Mouse (Mus musculus): ENCODE data around the gene Snx8. TPM values are rescaled to one million over a fixed set of nuclear protein-coding genes. Genes with fewer than 3 reads are reported as not detected.
"Not testable (repeated sequence)": the region's sequence is repeated elsewhere in the genome, so short reads cannot be mapped to it uniquely, and the experiment has no call there.

The Snx8 gene
- total RNA-seq, 2 experiments from 2014 or later: 8.0 to 10.7 TPM

- no peak for DNase-seq (ENCODE audit: low spot score)
Measured at GRCm38 (mm10) chr5:140387236-140387635, 1.8 kb downstream of the Snx8 start.

GRCm38 (mm10) chr5:140384462-140384861, 4.6 kb downstream of the Snx8 start:
- DNase-seq (ENCODE audit: low spot score): no peak

GRCm38 (mm10) chr5:140383559-140383958, 5.5 kb downstream of the Snx8 start:
- DNase-seq (ENCODE audit: low spot score): no peak

DNA sequence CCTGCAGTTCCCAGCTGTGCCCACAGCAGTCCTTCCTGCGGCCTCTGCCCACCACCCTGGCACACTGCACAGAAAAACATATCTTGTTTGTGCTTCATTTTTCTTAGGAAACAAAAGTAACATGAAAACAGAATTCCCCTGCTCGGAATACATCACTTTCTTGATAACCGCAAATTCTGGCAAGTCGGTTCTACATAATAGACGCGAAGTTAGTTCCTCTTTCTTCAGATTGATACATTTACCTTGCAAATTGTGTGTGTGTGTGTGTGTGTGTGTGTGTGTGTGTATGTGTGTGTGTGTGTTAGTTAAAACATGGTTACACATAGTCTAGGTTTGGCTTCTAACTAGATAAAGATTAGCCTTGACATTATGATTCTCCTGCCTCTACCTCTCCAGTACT, 6.4 kb downstream of the Snx8 start:
- DNase-seq (ENCODE audit: low spot score): no peak

- no peak for DNase-seq (ENCODE audit: low spot score)
Measured at GRCm38 (mm10) chr5:140381156-140381555, 7.9 kb downstream of the Snx8 start.

DNA sequence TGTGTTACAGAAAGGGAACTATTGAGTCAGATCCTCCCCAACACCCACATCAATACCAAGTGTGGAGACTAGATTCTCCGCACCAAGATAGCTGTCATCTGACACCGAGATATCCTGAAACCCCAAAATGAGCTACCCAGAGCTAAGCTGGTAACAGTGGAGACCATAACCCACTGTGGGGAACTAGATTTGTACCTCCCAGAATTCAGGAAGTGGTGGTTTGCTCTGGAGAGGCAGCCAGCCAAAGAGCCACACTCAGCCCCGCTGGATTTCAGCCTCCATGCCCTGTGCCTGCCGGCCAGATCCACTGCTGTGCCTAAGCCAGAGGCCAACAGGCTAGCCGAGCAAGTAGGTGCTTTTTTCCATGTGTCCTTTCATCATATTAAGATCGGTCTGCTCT, 9.8 kb downstream of the Snx8 start:
- no peak for DNase-seq (ENCODE audit: low spot score)

- DNase-seq (ENCODE audit: low spot score): peak; percentile 20
Measured at GRCm38 (mm10) chr5:140378121-140378853, 10.8 kb downstream of the Snx8 start.

GRCm38 (mm10) chr5:140375249-140375829, 13.7 kb downstream of the Snx8 start:
- no peak for DNase-seq (ENCODE audit: low spot score)

DNA sequence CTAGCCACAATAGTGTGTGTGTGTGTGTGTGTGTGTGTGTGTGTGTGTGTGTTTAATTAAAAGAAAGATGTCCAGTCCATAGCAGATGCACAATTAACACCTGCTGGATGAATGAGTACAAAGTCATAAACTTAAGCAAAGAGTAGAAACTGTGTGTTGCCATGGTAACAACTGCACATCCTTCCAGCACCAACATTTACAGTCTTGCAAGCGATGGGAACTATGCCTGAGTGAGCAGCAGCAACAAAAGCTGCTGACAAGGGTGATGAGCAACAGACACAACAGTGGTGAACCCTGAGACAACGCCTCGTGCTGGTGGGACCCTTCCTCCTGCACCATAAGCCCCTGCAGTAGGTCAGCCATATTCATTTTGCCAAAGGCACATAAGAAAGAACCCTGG, 14.8 kb downstream of the Snx8 start:
- DNase-seq (ENCODE audit: low spot score): no peak

- no peak for DNase-seq (ENCODE audit: low spot score)
Measured at GRCm38 (mm10) chr5:140373711-140374110, 15.4 kb downstream of the Snx8 start.

- no peak for DNase-seq (ENCODE audit: low spot score)
Measured at GRCm38 (mm10) chr5:140371671-140372070, 17.4 kb downstream of the Snx8 start.

DNA sequence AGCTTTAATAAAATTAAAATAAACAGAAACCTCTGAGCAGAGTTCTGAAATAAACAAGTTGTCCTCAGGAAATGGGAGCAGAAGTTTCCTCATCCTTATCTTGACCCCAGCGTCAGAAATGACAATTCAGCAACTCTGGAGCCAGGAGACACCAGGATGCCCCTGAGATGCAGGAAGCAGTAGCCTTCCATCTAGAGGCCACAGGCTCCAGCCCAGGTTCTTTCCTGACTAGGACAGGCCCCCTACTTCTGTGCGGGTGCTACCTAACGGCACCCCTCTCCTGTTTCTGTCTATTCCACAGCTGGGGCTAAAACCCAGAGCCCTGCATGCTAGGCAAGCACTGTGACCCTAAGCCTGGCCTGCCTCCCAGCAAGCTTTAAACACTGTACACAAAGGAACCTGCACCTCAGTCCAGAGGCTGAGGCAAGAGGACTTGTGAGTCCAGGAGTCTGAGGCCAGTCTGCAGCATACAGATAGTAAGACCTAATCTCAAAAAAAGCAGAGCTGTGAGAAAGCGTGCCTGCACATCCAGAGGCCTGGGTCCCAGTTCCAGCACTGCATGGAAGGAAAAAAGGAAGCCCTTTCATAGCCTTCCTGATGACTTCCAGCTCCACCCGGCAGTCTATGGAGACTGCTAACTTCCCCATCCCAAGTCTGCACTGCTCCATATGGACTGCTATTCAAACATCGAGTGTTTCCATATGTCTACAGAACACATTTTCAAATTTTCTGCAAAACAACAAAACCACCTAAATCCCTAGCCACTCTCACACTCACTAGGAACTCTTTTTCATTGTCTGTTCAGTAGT, 18.4 kb downstream of the Snx8 start:
- no peak for DNase-seq (ENCODE audit: low spot score)

DNA sequence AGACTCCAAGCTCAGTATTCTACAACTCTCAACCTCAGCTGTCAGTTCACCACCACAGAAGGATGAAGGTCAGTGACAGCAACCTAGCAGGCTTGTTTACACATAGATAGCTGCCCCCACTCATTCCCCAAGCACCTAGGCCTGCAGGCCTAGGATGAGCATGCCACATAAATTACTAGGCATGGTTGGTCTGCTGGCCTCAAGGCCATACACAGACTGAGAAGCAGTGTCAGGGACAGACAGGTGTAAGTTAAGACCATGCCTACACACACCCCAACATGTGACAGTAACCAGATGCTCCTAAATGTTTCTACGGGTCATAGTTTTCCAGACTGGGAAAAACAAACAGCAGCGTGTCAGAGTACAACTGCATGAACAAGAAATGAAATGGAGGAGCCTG, 19.6 kb downstream of the Snx8 start:
- DNase-seq (ENCODE audit: low spot score): no peak

DNA sequence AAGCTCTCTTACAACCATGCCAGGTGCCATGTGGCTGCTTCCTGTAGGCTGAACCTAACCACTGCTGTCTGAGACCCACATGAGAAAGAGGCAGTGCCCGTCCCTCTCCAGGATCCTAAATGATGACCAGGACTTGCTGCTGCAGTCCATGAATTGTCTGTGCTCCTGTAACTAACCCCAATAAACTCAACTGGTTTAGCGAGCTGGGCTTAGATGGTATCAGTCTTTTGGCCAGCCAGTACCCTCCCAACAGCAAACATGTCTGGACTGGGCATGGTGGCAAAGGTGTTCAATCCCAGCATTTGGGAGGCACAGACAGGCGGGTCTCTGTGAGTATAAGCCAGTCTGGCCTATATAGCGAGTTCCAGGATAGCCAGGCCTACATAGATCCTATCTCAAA, 20.1 kb downstream of the Snx8 start:
- no peak for DNase-seq (ENCODE audit: low spot score)

- DNase-seq (ENCODE audit: low spot score): not testable (repeated sequence)
Measured at GRCm38 (mm10) chr5:140368126-140368525, 20.9 kb downstream of the Snx8 start.

DNA sequence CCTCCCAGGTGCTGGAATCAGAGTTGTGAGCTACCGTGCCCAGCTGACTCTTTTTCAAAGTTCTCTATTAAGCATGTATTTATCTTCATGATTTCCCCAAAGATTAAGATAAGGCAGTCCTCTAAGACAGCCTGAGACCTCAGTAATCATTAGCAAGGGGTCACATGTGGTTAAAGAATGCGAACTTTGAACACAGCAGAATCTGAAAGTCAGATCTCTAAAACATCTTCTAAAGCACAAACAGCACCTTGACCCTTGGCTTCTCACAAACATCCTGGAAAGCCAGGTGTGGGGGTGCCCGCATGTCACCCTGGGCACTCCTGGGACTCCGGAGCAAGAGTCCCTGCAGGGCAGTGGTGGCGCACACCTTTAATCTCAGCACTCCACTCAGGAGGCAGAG, 24.6 kb downstream of the Snx8 start:
- DNase-seq (ENCODE audit: low spot score): no peak

GRCm38 (mm10) chr5:140359930-140360674, 29.0 kb downstream of the Snx8 start:
- no peak for DNase-seq (ENCODE audit: low spot score)

GRCm38 (mm10) chr5:140357466-140357865, 31.6 kb downstream of the Snx8 start:
- no peak for DNase-seq (ENCODE audit: low spot score)

DNA sequence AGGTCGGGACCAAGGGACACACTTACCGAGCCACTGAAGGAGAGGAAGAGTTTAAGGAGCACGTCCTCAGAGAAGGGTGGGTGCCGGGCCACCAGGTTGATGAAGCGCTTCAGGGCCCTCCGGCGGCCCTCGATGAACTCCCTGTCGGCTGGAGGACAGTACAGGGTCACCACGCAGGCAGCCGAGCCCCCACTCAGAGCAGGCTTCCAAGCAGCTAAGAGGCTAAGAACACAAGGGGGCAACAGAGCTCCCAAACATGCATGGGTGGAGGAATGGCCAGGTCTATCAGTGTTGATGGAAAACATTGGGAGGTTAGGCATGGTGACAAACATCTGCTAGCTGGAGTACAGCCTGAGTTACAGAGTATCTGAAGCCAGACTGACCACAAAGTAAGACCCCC, 33.1 kb downstream of the Snx8 start:
- DNase-seq (ENCODE audit: low spot score): no peak

GRCm38 (mm10) chr5:140352352-140352751, 36.7 kb downstream of the Snx8 start:
- DNase-seq (ENCODE audit: low spot score): no peak

DNA sequence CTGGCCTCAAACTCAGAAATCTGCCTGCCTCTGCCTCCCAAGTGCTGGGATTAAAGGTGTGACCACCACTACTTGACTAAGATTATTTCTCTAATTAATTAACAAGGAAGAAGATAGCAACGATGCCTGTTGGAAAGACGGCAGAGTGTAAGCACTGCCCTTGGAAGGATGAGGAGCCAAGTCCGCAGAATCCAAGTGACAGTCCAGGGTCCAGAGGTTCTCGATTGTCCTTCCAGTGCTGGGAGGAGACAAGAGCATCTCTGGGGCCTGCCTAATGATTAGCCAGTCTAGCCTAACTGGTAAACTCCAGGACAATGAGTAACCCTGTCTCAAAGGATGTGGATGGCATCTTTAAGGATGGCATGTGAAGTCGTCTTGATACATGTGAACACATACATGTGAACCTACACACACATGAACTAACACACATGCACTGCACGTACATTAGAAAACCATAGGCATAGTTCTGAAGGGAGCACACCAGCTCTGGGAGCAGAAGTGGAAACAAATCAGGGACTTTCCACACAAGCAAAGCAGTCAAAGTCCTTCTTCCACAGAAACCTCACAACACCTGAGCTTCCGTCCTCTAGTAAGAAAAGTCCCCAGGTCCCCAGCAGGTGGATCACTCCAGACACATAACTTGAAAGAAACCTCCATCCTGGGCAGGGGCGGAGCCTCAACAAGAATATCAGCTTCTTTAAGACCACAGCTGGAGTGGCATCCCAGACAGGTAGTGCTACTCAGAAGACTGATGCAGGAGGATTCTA, 38.1 kb downstream of the Snx8 start:
- no peak for DNase-seq (ENCODE audit: low spot score)

All from gastrocnemius, adult 18-20 months (tissue).